Mouse (Mus musculus) skeletal muscle tissue, adult 2 months (tissue): ENCODE measurements around the gene Gm43191.
A peak's percentile ranks its signal among the peaks of the same experiment; 100 is the strongest.

Experiments
- DNase-seq: peaks from one replicate; pipeline ENCODE4 v3.0.0-alpha.2; 2012; ENCODE audit warnings: low read depth, low spot score

The Gm43191 gene

DNA sequence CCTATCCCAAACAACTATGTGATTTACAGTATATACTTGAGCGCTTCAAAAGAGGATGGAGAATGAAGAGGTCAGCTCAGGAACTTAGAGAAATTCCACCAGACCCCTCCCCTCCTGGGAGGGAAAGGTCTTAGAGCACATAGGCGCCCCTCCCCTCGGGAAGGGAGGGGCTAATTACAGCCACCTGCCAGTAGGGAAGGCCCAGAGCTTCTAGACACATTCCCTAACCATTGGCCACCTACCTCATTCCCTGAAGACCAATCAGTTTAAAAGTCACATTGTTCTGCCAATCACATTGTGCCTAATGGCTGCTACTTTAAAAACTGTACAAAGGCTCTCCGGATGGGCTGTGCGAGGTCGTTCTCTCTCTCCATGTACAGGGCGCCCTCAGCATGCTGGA, 58.4 kb downstream of the Gm43191 start:
- DNase-seq = no peak

- DNase-seq = no peak
Observed at GRCm38 (mm10) chr3:116620636-116621370, 60.3 kb downstream of the Gm43191 start.

DNA sequence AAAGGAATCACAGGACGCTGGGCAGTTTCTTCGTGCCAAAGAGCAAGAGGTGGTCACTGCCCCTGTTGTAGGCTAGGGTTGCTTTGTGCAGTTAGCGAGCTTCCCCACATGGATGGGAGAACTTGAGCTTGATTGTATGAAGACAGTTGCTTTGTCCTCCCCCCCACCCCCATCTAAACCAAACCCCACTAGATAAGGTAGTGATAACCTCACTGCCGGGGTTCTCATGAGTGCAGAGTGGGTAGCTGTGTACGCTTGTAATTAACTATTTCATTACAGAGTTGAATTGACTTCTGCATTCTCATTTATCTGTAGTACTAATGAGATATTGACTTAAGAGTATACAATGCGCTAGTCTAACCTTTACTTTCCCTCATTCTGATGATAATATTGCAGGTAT, 62.2 kb downstream of the Gm43191 start:
- DNase-seq = no peak

- DNase-seq = no peak
Observed at GRCm38 (mm10) chr3:116615318-116616068, 65.6 kb downstream of the Gm43191 start.

GRCm38 (mm10) chr3:116614295-116614892, 66.7 kb downstream of the Gm43191 start, which contains the start of gene Trmt13:
TSS of gene Trmt13 (minus strand) at chr3:116614587.
- DNase-seq = peak; percentile 22

GRCm38 (mm10) chr3:116604570-116604969, 76.5 kb downstream of the Gm43191 start:
- DNase-seq = no peak

DNA sequence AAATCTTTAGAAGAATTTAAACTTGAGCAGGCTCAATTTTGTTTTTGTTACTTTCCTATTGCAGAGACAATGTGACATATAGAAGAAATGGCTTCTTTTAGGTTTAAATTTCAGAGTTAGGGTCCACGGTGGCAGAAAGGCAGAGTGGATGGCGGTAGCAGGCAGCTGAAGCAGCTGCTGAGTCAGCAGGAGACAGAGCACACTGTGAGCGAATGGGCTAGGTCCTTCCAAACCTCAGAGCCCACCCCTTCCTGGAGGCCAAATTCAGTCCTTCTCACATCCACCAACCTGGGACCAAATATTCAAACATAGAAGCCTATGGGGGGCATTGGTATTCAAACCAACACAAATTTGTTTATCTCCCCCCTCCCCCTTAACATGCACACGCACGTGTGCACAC, 79.3 kb downstream of the Gm43191 start:
- DNase-seq = no peak

GRCm38 (mm10) chr3:116601005-116601404, 80.1 kb downstream of the Gm43191 start:
- no peak for DNase-seq

GRCm38 (mm10) chr3:116599705-116600104, 81.4 kb downstream of the Gm43191 start:
- no peak for DNase-seq

DNA sequence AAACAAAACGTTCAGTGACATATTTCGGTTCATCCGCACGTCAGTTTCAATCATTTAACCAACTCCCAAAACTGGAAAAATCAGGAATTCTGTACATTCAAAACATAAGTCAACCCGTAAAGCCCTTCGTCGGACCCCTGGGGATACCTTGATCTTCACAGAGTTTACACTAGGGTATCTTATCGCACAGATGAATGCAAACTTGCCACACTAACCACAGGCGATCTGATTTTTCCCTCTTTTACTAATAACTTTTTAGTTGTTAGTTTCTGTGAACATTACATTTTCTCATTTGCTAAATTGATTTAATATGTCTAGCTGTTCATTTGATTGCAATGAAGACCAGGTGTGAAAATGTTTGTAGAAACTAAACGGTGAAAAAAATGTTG, 85.5 kb downstream of the Gm43191 start:
- no peak for DNase-seq

GRCm38 (mm10) chr3:116594728-116595602, 86.1 kb downstream of the Gm43191 start, which contains the start of gene Sass6:
TSS of gene Sass6 (plus strand) at chr3:116594982.
- peak; percentile 92 for DNase-seq

DNA sequence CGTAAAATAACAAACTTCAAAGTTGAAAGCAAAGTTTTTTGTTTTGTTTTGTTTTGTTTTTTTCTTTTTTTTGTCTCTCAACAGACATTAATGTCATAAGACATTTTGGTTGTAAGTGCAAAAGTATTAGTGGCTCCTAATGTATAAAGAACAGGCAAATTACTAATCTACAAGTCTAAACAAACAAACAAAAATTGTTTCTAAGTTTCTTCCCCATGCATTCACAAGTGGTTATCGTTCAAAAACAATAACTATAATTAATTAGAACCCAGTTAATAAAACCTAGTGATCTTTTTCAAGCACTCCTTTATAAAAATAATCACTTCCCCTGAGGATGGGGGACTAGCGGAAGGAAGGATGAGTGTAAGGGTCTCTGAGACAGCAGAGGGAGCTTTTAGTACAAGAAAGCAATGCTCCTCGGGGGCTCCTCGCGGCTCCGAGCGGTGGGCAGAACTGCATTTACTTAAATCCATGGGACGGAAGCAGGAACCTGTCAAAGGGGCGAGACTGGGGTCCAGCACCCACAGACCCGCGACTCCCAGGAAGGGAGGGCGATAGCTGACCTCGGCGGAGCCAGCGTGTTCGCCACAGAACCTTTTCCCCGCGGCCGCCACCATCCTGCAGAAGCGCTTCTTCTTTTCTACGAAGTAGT, 86.9 kb downstream of the Gm43191 start:
- no peak for DNase-seq
